Mouse (Mus musculus): ENCODE measurements around the gene Ptrh1. TPM values are rescaled to one million over a fixed set of nuclear protein-coding genes. Genes with fewer than 3 reads are reported as not detected.

Ptrh1 gene
- total RNA-seq, 2 experiments from 2014 or later: 6.0 to 7.5 TPM

DNA sequence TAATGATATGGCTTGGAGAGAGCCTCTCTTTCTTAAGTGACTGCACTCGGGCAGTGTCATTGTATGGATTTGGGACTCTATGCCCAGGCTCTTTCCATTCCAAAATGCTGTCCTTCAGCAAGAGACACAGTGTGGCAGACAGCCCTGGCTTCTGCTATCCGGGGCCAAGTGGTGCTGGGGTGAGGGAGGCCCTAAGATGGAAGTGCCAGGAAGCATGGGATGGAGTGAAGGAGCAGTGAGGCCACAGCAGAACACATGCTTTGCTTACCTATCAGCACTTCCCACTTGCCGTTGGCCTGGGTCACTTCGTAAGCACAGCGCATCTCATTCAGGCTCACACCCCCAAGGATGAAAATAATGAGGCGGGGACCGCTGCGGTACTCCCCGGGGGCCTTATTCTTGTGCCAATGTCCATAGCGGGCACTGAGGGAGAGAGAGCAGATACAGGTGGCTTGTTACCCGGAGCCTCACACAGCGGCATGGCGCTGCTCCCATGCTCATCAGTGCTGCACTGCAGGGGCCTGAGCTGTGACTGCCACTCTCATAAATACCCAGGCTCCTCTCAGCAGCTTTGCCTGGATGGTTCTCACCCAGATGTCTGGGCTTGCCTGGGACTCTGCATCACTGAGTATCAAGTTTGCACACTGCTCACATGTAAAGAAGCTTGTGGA, 20.3 kb downstream of the Ptrh1 start:
- DNase-seq (ENCODE audit: low spot score in 2 of 2): no peak

DNA sequence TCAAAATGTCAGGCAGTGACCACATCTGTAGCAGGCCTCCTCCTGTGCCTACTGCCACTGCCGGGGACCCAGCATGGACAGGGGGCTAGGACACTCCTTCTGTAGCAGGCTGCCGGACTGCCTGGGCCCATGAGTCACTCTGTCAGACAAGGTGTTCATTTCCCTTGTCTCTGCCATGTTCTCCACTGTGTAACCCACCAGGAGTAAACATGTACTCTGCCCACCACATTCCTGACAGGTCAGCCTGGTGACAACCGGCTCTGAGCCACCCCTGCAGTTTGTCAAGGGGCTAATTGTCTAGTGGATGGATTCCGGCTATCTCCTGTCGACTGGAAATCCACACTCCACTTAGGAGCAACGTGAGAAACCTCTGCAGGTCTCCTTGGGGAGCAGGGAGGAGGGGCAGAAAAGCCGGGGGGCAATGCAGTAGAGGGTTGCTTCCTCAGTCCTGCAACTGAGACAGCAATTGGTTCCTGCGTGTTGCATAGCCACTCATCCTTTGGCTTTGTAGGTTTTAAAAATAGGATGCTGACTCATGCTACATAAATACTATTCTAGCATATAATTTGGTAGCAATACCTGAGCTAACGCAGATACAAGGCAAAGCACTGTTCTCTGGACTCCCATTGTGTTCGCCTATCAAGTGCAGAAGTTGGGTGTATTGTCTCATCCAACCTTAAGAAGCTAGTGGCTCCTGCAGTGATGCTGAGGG, 22.8 kb downstream of the Ptrh1 start:
- DNase-seq (ENCODE audit: low spot score in 2 of 2): no peak

DNA sequence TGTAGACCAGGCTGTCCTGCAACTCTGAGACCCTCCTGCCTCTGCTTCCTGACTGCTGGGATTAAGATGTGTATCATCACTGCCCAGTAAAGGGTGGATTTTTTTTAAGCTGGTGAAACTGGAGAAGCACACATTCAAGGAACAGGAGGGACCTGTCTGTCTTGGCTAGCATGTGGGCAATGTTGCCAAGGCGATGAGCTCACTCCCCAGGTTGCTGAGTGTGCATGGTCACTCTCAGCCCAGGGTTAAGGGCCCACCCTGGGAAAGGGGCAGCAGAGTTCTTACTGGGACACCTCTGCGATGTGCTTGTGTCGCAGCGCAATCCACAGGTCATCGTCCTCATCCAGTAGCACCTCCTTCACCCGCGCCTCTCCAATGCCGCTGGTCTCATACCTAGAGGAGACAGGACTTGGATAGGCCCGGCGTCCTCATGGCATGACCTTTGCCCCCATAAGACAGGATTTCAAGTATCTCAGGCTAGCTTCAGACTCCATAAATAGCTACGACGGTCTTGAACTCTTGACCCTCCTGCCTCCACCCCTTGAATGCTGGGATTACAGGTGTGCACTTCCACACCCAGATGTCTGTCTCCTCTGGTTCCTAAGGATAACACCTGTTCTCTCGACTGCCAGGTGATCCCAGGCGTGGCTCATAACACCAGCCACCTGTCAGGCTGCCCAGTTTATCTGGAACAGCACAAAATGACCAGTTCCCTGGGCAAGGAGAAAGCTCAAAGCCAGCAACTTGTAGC, 33.4 kb downstream of the Ptrh1 start:
- no peak for DNase-seq (ENCODE audit: low spot score in 2 of 2)

DNA sequence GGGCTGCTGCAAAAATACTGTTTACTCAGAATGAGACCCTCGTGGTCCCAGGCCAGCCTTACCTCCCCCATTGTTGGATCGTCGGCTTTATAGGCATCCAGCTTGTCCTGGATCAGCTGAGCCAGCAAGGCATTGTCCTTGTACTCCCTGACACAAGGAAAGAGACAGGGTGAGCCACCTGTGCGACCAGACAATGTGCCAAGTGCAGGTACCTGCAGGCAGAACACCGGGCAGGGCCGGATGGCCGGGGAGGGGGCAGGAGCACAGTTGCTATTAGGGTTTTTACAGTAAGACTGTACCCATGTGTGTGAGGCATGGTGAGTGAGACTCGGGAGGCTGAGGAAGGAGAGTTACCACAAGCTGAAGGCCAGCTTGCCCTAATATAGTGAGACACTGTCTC, 36.4 kb downstream of the Ptrh1 start:
- DNase-seq (ENCODE audit: low spot score in 2 of 2): no peak

DNA sequence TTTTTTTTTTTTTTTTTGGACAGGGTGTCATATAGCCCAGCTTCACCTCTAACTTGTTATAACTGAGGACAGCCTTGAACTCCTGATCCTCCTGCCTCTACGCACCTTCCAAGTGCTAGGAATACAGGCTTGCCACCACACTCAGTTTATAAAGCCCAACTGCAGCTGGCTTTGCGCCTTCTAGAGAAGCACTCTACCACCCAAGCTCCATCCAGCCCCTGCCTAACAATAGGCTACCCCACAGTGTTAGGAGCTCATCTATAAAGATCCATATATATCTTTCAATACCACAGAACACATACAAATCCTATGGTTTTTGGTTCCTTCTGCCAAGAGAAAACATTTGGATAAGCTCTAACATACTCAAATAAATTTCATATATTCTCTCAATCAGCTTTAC, 40.9 kb downstream of the Ptrh1 start:
- no peak for DNase-seq (ENCODE audit: low spot score in 2 of 2)

GRCm38 (mm10) chr2:32816946-32817581, 41.5 kb downstream of the Ptrh1 start:
- peak; percentile 75 to 92 for DNase-seq (ENCODE audit: low spot score in 2 of 2)

- DNase-seq (ENCODE audit: low spot score in 2 of 2): no peak
These were observed 42.0 kb downstream of the Ptrh1 start for GRCm38 (mm10) chr2:32817589-32817988.

DNA sequence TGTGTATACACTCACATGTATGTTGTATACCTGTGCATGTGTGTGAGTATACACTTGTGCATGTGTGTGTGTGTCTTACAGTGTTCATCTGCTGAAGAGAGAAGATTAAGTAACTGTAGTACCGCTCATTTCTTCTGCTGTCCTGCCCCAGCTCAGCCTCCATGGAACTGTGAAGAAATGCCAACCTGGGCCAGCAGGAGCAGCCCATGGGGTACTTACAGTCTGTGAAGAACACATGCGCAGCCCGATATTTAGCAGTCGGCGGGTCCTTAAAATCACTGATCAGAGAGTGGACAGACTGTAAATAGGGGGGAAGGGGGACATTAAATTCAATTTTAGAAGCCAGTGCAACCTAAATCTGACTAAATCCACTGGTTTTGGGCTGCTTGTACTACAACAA, 42.6 kb downstream of the Ptrh1 start:
- no peak for DNase-seq (ENCODE audit: low spot score in 2 of 2)

DNA sequence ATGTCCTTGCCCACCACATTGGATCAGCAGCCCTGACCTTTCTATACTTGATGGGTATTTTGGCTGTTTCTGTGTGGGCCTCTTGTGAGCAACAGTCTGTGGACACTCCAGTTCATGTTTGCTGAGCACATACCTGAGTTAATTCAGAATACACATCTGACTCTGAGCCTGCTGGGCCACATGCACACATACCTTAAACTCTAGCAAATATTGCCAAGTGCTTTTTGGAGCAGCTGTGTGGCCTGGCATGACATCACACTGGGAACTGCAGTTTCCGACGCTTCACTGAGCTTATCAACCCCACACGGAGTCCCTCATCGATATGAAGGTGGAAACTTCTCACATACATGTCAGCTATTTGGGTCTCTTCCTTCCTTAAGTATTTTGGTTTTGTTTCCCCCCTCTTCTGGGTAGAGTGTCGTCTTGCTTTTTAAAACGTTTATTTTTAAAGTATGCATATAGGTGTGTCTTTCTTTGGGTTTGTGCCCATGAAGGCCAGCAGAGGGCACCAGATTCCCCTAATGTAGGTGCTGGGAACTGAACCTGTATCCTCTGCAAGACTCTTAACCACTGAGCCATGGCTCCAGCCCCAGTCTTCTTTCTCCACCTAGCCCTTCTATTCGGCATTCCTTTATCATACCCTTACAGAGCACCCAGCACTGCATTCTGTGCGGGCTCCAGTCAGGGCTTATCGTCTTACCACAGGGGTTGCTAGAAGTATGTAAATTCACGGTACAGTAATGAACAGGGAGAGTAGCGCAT, 45.6 kb downstream of the Ptrh1 start:
- DNase-seq (ENCODE audit: low spot score in 2 of 2): no peak

DNA sequence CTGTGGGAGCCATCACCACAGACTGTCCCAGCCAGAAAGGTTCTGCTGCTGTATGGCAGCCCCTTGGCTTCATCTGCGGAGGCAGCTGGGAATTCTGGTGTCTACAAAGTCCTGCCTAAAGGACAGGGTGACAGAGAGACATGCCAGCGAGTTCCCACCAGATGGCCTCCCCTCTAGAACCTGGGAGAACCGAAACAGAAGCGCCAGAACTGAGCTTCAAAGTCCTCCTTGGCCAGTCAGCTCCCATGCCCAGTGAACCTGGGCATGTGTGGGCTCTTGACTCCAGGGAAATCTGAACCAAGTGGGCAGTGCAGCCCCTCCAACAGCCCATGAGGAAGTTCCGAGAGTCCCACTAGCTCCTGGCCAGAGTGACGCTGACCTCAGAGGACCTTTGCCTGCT, 47.1 kb downstream of the Ptrh1 start:
- no peak for DNase-seq (ENCODE audit: low spot score in 2 of 2)

- DNase-seq (ENCODE audit: low spot score in 2 of 2): no peak
These were observed 47.6 kb downstream of the Ptrh1 start for GRCm38 (mm10) chr2:32823153-32823552.

DNA sequence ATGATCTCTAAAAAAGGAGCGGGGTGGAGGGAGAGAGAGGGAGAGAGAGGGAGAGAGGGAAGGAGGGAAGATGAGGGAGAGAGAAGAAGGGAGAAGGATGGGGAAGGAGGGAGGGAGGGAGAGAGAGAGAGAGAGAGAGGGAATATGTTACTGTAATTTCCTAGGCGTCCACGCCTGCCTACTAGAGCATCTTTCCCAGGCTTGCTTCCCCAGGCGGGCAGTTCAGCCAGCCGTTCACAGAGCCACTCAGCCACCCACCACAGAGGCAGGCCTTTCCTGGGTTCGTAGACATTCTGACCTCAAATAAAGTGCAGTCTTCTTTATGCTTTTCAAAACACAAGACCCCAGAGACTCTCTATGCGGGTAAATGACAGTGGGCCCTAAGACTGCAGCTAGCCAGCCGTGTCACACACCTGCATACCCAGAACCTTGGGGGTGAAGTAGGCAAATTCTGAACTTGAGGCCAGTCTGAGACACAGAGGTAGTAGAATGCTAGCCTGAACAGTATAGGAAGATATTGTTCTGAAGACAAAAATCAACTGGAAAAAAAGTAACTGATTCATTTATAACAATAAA, 48.1 kb downstream of the Ptrh1 start:
- DNase-seq (ENCODE audit: low spot score in 2 of 2): no peak

- no peak for DNase-seq (ENCODE audit: low spot score in 2 of 2)
These were observed 48.6 kb downstream of the Ptrh1 start for GRCm38 (mm10) chr2:32824181-32824580.

- DNase-seq (ENCODE audit: low spot score in 2 of 2): no peak
These were observed 49.2 kb downstream of the Ptrh1 start for GRCm38 (mm10) chr2:32824778-32825177.

DNA sequence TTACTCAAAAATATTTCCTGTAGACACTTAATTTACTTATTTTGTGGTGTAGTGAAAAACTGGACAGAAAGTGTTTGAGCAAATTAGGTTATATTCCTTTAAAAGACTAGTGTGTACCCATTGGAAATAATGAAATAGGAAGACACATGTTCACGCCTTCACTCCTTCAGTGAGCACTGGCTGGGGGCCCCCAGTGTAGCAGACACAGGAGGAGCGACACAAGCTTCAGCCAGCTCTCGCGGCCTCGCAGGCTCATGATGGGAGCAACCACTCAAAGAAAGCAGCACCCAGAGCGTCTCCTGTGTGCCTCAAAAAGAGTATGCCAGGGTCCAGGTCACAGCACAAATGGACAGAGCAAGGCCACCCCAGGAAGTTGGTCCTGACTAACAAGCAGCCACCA, 50.2 kb downstream of the Ptrh1 start:
- peak in 1 of 2 experiments; percentile 58 for DNase-seq (ENCODE audit: low spot score in 2 of 2)

Other genes with a start within 250 kb of the Ptrh1 start
- gene Fam102a, start 240.5 kb upstream of the Ptrh1 start, total RNA-seq (2021): 10 to 100 TPM; 76.0 to 77.2 TPM
- gene Dpm2, start 204.9 kb upstream of the Ptrh1 start, total RNA-seq (2021): 10 to 100 TPM; 78.9 to 81.8 TPM
- 1 to 10 TPM; 3.3 to 3.5 TPM for gene Pip5kl1, start 201.0 kb upstream of the Ptrh1 start, total RNA-seq (2021)
- gene 9430097D07Rik, start 200.1 kb upstream of the Ptrh1 start, total RNA-seq (2021): under 1 TPM; 0.20 to 0.43 TPM
- gene St6galnac4, start 188.7 kb upstream of the Ptrh1 start, total RNA-seq (2021): 10 to 100 TPM; 40.4 to 44.8 TPM
- gene St6galnac6, start 176.1 kb upstream of the Ptrh1 start, total RNA-seq (2021): 100 to 1,000 TPM; 134 to 142 TPM
- 100 to 1,000 TPM; 128 to 131 TPM for gene Ak1, start 154.0 kb upstream of the Ptrh1 start, total RNA-seq (2021)
- 10 to 100 TPM; 14.9 to 16.7 TPM for gene Eng, start 129.2 kb upstream of the Ptrh1 start, total RNA-seq (2021)
- gene Fpgs, start 71.6 kb upstream of the Ptrh1 start, total RNA-seq (2021): 1 to 10 TPM; 8.5 to 9.9 TPM
- 100 to 1,000 TPM; 119 to 123 TPM for gene Cdk9, start 62.7 kb upstream of the Ptrh1 start, total RNA-seq (2021)
- gene Sh2d3c, start 54.7 kb upstream of the Ptrh1 start, total RNA-seq (2021): 10 to 100 TPM; 16.6 to 19.4 TPM
- gene 6330409D20Rik, start 34.8 kb upstream of the Ptrh1 start, total RNA-seq (2021): 1 to 10 TPM; 1.5 to 1.8 TPM
- 10 to 100 TPM; 30.2 to 32.1 TPM for gene Tor2a, start 18.6 kb upstream of the Ptrh1 start, total RNA-seq (2021)
- gene Ttc16, start 153 bp upstream of the Ptrh1 start, total RNA-seq (2021): 1 to 10 TPM in 1 of 2 experiments, under 1 TPM in 1; 0.94 to 1.2 TPM
- 1 to 10 TPM; 1.5 to 1.7 TPM for gene Cfap157, start 8.6 kb downstream of the Ptrh1 start, total RNA-seq (2021)
- gene Stxbp1, start 71.5 kb downstream of the Ptrh1 start, total RNA-seq (2021): 100 to 1,000 TPM; 613 to 617 TPM
- gene Fam129b, start 100.3 kb downstream of the Ptrh1 start, total RNA-seq (2021): 10 to 100 TPM; 18.0 to 21.1 TPM
- gene Rpl12, start 185.8 kb downstream of the Ptrh1 start, total RNA-seq (2021): 100 to 1,000 TPM in 1 of 2 experiments, 10 to 100 TPM in 1; 97.3 to 116 TPM
- 10 to 100 TPM; 30.3 to 38.7 TPM for gene Lrsam1, start 185.8 kb downstream of the Ptrh1 start, total RNA-seq (2021)
- gene Slc2a8, start 206.3 kb downstream of the Ptrh1 start, total RNA-seq (2021): 10 to 100 TPM; 20.5 to 20.7 TPM